Mouse (Mus musculus) natural killer cell, adult 2 months (primary cell): ENCODE measurements around the gene Tmem176a.
"Not testable (repeated sequence)": the region's sequence is repeated elsewhere in the genome, so short reads cannot be mapped to it uniquely, and the experiment has no call there.

ENCODE experiments used
- DNase-seq, 2 experiments: peaks; one replicate each; pipeline ENCODE4 v3.0.0; 2022; ENCODE audit warnings: low spot score in 2 of 2

The Tmem176a gene

GRCm38 (mm10) chr6:48842111-48842842, 1.6 kb downstream of the Tmem176a start:
- no peak for DNase-seq

GRCm38 (mm10) chr6:48845086-48845485, 4.4 kb downstream of the Tmem176a start:
- DNase-seq: no peak

- DNase-seq: no peak
Observed at GRCm38 (mm10) chr6:48851820-48852491, 11.2 kb downstream of the Tmem176a start.

GRCm38 (mm10) chr6:48854155-48854554, 13.4 kb downstream of the Tmem176a start:
- DNase-seq: no peak

GRCm38 (mm10) chr6:48857613-48858302, 17.0 kb downstream of the Tmem176a start:
- DNase-seq: no peak

- DNase-seq: peak; percentile 50 to 64
Observed at GRCm38 (mm10) chr6:48860130-48860815, 19.6 kb downstream of the Tmem176a start.

- no peak for DNase-seq
Observed at GRCm38 (mm10) chr6:48860851-48861250, 20.1 kb downstream of the Tmem176a start.

GRCm38 (mm10) chr6:48861616-48862280, 21.0 kb downstream of the Tmem176a start:
- no peak for DNase-seq

GRCm38 (mm10) chr6:48862816-48863215, 22.1 kb downstream of the Tmem176a start:
- DNase-seq: no peak

- DNase-seq: no peak
Observed at GRCm38 (mm10) chr6:48863488-48863887, 22.8 kb downstream of the Tmem176a start.

GRCm38 (mm10) chr6:48864181-48864580, 23.5 kb downstream of the Tmem176a start:
- DNase-seq: no peak

- no peak for DNase-seq
Observed at GRCm38 (mm10) chr6:48864723-48865122, 24.0 kb downstream of the Tmem176a start.

- DNase-seq: no peak
Observed at GRCm38 (mm10) chr6:48865152-48865745, 24.5 kb downstream of the Tmem176a start.

- DNase-seq: not testable (repeated sequence)
Observed at GRCm38 (mm10) chr6:48866355-48866950, 25.7 kb downstream of the Tmem176a start.

GRCm38 (mm10) chr6:48867158-48867557, 26.4 kb downstream of the Tmem176a start:
- DNase-seq: no peak

- DNase-seq: no peak
Observed at GRCm38 (mm10) chr6:48869774-48870173, 29.1 kb downstream of the Tmem176a start.

GRCm38 (mm10) chr6:48872596-48872995, 31.9 kb downstream of the Tmem176a start, which contains the start of gene Aoc1:
Gene Aoc1, plus strand, starts transcription at chr6:48872896.
- no peak for DNase-seq

GRCm38 (mm10) chr6:48874576-48874975, 33.9 kb downstream of the Tmem176a start:
- DNase-seq: no peak

- no peak for DNase-seq
Observed at GRCm38 (mm10) chr6:48875515-48875914, 34.8 kb downstream of the Tmem176a start.

- no peak for DNase-seq
Observed at GRCm38 (mm10) chr6:48876510-48877135, 35.9 kb downstream of the Tmem176a start.
